In the genomic region with DNA sequence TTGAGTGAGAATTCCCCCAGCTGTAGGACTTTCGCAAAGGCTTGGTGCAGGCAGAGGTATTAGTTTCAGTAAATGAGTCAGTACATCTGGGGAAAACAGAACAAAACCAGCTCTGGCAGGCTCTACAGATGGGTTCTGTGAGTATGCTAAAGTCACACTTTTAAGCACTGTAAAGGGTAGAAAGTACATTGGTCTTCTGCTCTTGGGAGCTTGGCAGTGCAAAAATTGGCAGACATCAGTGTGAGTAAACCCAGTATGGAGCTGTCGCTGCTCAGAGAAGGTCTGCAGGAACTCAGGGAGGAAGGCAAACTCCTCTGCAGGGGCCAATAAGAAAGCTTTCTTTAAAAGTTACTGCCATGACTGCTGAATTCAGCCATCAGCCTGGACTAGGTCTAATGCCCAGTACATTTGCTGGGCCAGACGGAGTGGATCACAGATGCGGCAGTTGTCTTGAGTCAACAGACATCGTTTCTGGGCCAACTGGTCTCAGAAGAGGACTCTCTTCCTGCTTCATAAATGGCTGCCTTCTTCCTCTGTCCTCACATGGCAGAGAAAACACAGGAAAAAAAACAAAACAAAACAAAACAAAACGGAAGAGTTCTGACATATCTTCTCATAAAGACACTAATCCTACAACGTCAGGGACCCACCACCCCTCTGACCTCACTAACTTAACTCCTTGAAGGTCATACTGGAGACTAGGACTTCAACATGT, we compare ENCODE assay signal across 11 mouse cellular contexts. TPM values are rescaled to one million over a fixed set of nuclear protein-coding genes. Genes with fewer than 3 reads are reported as not detected.
A peak's percentile ranks its signal among the peaks of the same experiment; 100 is the strongest.
DNase-seq lines count a peak whose midpoint lies in the region; ATAC-seq and TF ChIP-seq lines count a peak whose summit lies in the region.
"Had no signal": no experiment of that assay in that cellular context is flagged by ENCODE, and none has a peak within 500 bp of the region (broad histone marks: within the 10 kb centered on the region; RNA-seq: fewer than 3 reads in every experiment).

No protein-coding gene starts in this region.

- DNase-seq in heart, adult 2 months, result peak; percentile 26 to 36
- peak; percentile 59 for DNase-seq in brain, adult 2 months (ENCODE audit: low read depth, low spot score)
- DNase-seq in heart, postnatal 4 days, result peak; percentile 48
- DNase-seq in lung, postnatal 10 days, result peak; percentile 68
- DNase-seq in retina, embryonic 14.5 days (ENCODE audit: low spot score), result no peak
- no peak for DNase-seq in right cerebral cortex, adult 18-20 months
- DNase-seq: lung, embryonic 14.5 days had no signal

- no peaks in the 10 kb centered on the region for H3K9me3 ChIP-seq in heart, embryonic 12.5 days (replicated peaks)
- H3K9me3 ChIP-seq: hindbrain, embryonic 15.5 days had no signal

- no peak for TF ChIP-seq EP300 in heart, adult 2 months (IDR thresholded peaks at IDR 0.05; ENCODE audit: insufficient read depth, low read depth, low read length)

- H3K27ac ChIP-seq in heart, adult 2 months, result no peak overlapping the region
- no peak overlapping the region for H3K27ac ChIP-seq in heart, embryonic 12.5 days (ENCODE audit: poor library complexity, severe bottlenecking)
- H3K27ac ChIP-seq: hindbrain, embryonic 15.5 days had no signal

- intact Hi-C loops in heart, adult 2 months (cut with DNase I), result no loop called here

- no peaks in the 10 kb centered on the region for H3K4me1 ChIP-seq in heart, adult 2 months (ENCODE audit: control insufficient read depth, insufficient read depth, low read length)
- peaks cover 9% of the 10 kb centered on the region; the same call in 1 of the 2 replicates for H3K4me1 ChIP-seq in heart, embryonic 12.5 days (replicated peaks)
- H3K4me1 ChIP-seq: hindbrain, embryonic 15.5 days had no signal

- H3K79me2 ChIP-seq in heart, adult 2 months (replicated peaks; ENCODE audit: control insufficient read depth, insufficient read depth, low read length), result no peaks in the 10 kb centered on the region

- TF ChIP-seq POLR2A in heart, adult 2 months (IDR thresholded peaks at IDR 0.05; ENCODE audit: insufficient read depth, low read depth, low read length), result no peak

- no peak overlapping the region for H3K9ac ChIP-seq in heart, adult 2 months (ENCODE audit: low read depth, low read length)
- no peak overlapping the region for H3K9ac ChIP-seq in heart, embryonic 12.5 days
- H3K9ac ChIP-seq: hindbrain, embryonic 15.5 days; lung, embryonic 14.5 days had no signal

- no peaks in the 10 kb centered on the region for H3K36me3 ChIP-seq in heart, adult 2 months (ENCODE audit: control insufficient read depth, insufficient read depth, low read length)
- H3K36me3 ChIP-seq in heart, embryonic 12.5 days, result peaks cover 58% of the 10 kb centered on the region
- H3K36me3 ChIP-seq: hindbrain, embryonic 15.5 days had no signal

- H3K4me2 ChIP-seq in heart, embryonic 12.5 days, result no peak overlapping the region
- H3K4me2 ChIP-seq: hindbrain, embryonic 15.5 days; lung, embryonic 14.5 days had no signal

- no peak overlapping the region for H3K4me3 ChIP-seq in heart, adult 2 months
- H3K4me3 ChIP-seq in heart, embryonic 12.5 days, result no peak overlapping the region
- H3K4me3 ChIP-seq: hindbrain, embryonic 15.5 days had no signal

- no peak; the same call in 1 of the 2 replicates for ATAC-seq in heart, embryonic 12.5 days (ENCODE audit: insufficient number of reproducible peaks, low FRiP score)
- ATAC-seq in granulocyte monocyte progenitor cell, adult 5-6 weeks (replicated peaks; ENCODE audit: poor library complexity, severe bottlenecking), result no peak

- WGBS in heart, adult 2 months, result 52% methylated on average over 7 of the region's 7 CpGs
- WGBS in heart, embryonic 12.5 days, result 56% methylated on average over 7 of the region's 7 CpGs

- no peaks in the 10 kb centered on the region for H3K27me3 ChIP-seq in heart, adult 2 months (ENCODE audit: control insufficient read depth, insufficient read depth, low read length)
- H3K27me3 ChIP-seq in heart, embryonic 12.5 days (replicated peaks), result no peaks in the 10 kb centered on the region
- H3K27me3 ChIP-seq: hindbrain, embryonic 15.5 days had no signal

- no peak for TF ChIP-seq CTCF in heart, adult 2 months (IDR thresholded peaks at IDR 0.05)

RNA-seq across cellular contexts. Expression of a gene that starts 22.9 kb away (rescaled TPM):
- under 1 TPM in 1 of 2 experiments, not detected in 1; 0.18 TPM for total RNA-seq in heart, adult 2 months (2021)
- polyA plus RNA-seq in heart, adult 2 months (2012; rRNA removed), result 0.04 and 0.12 TPM in 2 replicates
- not detected in 2 replicates for polyA plus RNA-seq in heart, embryonic 12.5 days (2016; fragmentation: Nextera tagmentation; extraction: Ambion mirVana)
- total RNA-seq in heart, postnatal 4 days (2021), result under 1 TPM; 0.62 to 0.65 TPM
- total RNA-seq in granulocyte monocyte progenitor cell, adult 5-6 weeks (2014; fragmentation: Nextera tagmentation), result not detected in 2 replicates
- not detected in 2 replicates for total RNA-seq in granulocyte monocyte progenitor cell, adult 5-6 weeks (2017)
- polyA plus RNA-seq: C2C12 had no signal

RNA-seq across cellular contexts. Expression of a gene that starts 41.6 kb away (rescaled TPM):
- 10 to 100 TPM; 11.7 to 12.5 TPM for total RNA-seq in heart, adult 2 months (2021)
- 9.2 and 12.6 TPM in 2 replicates for polyA plus RNA-seq in heart, adult 2 months (2012; rRNA removed)
- 31.6 and 33.9 TPM in 2 replicates for polyA plus RNA-seq in heart, embryonic 12.5 days (2016; fragmentation: Nextera tagmentation; extraction: Ambion mirVana)
- 10 to 100 TPM; 26.1 to 26.4 TPM for total RNA-seq in heart, postnatal 4 days (2021)
- total RNA-seq in granulocyte monocyte progenitor cell, adult 5-6 weeks (2014; fragmentation: Nextera tagmentation), result 72.3 and 86.7 TPM in 2 replicates
- total RNA-seq in granulocyte monocyte progenitor cell, adult 5-6 weeks (2017), result 42.4 and 43.4 TPM in 2 replicates

RNA-seq across cellular contexts. Expression of a gene that starts 48.7 kb away (rescaled TPM):
- total RNA-seq in heart, adult 2 months (2021), result 100 to 1,000 TPM; 307 to 420 TPM
- 135 and 161 TPM in 2 replicates for polyA plus RNA-seq in heart, adult 2 months (2012; rRNA removed)
- 23.2 and 26.3 TPM in 2 replicates for polyA plus RNA-seq in heart, embryonic 12.5 days (2016; fragmentation: Nextera tagmentation; extraction: Ambion mirVana)
- 100 to 1,000 TPM; 261 to 291 TPM for total RNA-seq in heart, postnatal 4 days (2021)
- total RNA-seq in granulocyte monocyte progenitor cell, adult 5-6 weeks (2014; fragmentation: Nextera tagmentation), result 1.1 TPM in 1 of 2 replicates, not detected in the other
- 0.78 and 0.98 TPM in 2 replicates for total RNA-seq in granulocyte monocyte progenitor cell, adult 5-6 weeks (2017)

Comparison
In these comparisons a context has a peak if more than half of its experiments do, and no peak if none do; other contexts are left out.
1. DNase-seq: peak in heart, adult 2 months (2 of 2), brain, adult 2 months (single experiment), heart, postnatal 4 days (single experiment) and lung, postnatal 10 days (single experiment); none in retina, embryonic 14.5 days (single experiment) and right cerebral cortex, adult 18-20 months (single experiment).
2. RNA of a gene that starts 48.7 kb away (total RNA-seq): 307 to 420 TPM in heart, adult 2 months and 261 to 291 TPM in heart, postnatal 4 days; 0.78 to 1.1 TPM in granulocyte monocyte progenitor cell, adult 5-6 weeks; every median in the first group is over 100 times any median in the second.